Mouse (Mus musculus): ENCODE data around the gene Nipsnap3a.

GRCm38 (mm10) chr4:52958693-52959092, 30.4 kb upstream of the Nipsnap3a start:
- peak; percentile 44 for TF ChIP-seq CTCF (IDR thresholded peaks at IDR 0.05; ENCODE audit: low read depth, low read length)
- no peak for TF ChIP-seq POLR2A (IDR thresholded peaks at IDR 0.05; ENCODE audit: extremely low read depth, insufficient read depth, low read length)

All from liver, adult 2 months (tissue).